In genomic region chr10:21741976-21742745, GRCm38 (mm10) we compare ENCODE assay signal across 18 mouse cellular contexts.
DNase-seq lines count a peak whose midpoint lies in the region; ATAC-seq lines count a peak whose summit lies in the region.
"Had no signal": no experiment of that assay in that cellular context is flagged by ENCODE, and none has a peak within 500 bp of the region (broad histone marks: within the 10 kb centered on the region; RNA-seq: fewer than 3 reads in every experiment).

No protein-coding gene starts in this region.

- DNase-seq in midbrain, embryonic 14.5 days: peak; percentile 65
- DNase-seq in midbrain, embryonic 10.5 days (ENCODE audit: low spot score): no peak
- DNase-seq in MN1 (ENCODE audit: low spot score): peak; percentile 59
- peak; percentile 24 for DNase-seq in gastrocnemius, postnatal 14 days
- DNase-seq in skeletal muscle tissue, adult 2 months (ENCODE audit: low read depth, low spot score): peak; percentile 80
- DNase-seq in ovary, postnatal 14 days (ENCODE audit: low spot score): no peak
- DNase-seq in embryo, embryonic 10 days (ENCODE audit: low spot score): no peak
- DNase-seq: cerebellum, adult 9-11 months; liver, embryonic 13.5 days; lung, embryonic 14.5 days; lung, postnatal 36 days; thymus, postnatal 25 days had no signal

- peaks cover 3% of the 10 kb centered on the region; the same call in 1 of the 2 replicates for H3K4me1 ChIP-seq in midbrain, embryonic 14.5 days (ENCODE audit: control insufficient read depth, insufficient read depth, low read length)
- peaks cover 6% of the 10 kb centered on the region; the same call in 1 of the 2 replicates for H3K4me1 ChIP-seq in midbrain, embryonic 10.5 days
- H3K4me1 ChIP-seq: liver, embryonic 13.5 days had no signal

- no peaks in the 10 kb centered on the region for H3K36me3 ChIP-seq in midbrain, embryonic 14.5 days (ENCODE audit: control insufficient read depth, insufficient read depth, low read length)
- H3K36me3 ChIP-seq in midbrain, embryonic 10.5 days: no peaks in the 10 kb centered on the region
- H3K36me3 ChIP-seq: forebrain, embryonic 15.5 days; hindbrain, embryonic 13.5 days; kidney, embryonic 15.5 days; limb, embryonic 13.5 days; liver, embryonic 13.5 days had no signal

- no peaks in the 10 kb centered on the region for H3K9me3 ChIP-seq in midbrain, embryonic 14.5 days (ENCODE audit: control insufficient read depth, low read length)
- no peaks in the 10 kb centered on the region for H3K9me3 ChIP-seq in midbrain, embryonic 10.5 days (replicated peaks)
- H3K9me3 ChIP-seq: forebrain, embryonic 15.5 days; hindbrain, embryonic 13.5 days; kidney, embryonic 15.5 days; limb, embryonic 13.5 days; liver, embryonic 13.5 days had no signal

- no peak overlapping the region for H3K9ac ChIP-seq in midbrain, embryonic 14.5 days (replicated peaks; ENCODE audit: low read length)
- H3K9ac ChIP-seq: forebrain, embryonic 15.5 days; hindbrain, embryonic 13.5 days; kidney, embryonic 15.5 days; limb, embryonic 13.5 days; liver, embryonic 13.5 days; lung, embryonic 14.5 days had no signal

- H3K4me2 ChIP-seq in midbrain, embryonic 14.5 days (ENCODE audit: low read length): no peak overlapping the region
- H3K4me2 ChIP-seq: forebrain, embryonic 15.5 days; heart, embryonic 11.5 days; hindbrain, embryonic 13.5 days; kidney, embryonic 15.5 days; limb, embryonic 13.5 days; liver, embryonic 13.5 days; lung, embryonic 14.5 days had no signal

- no peak overlapping the region for H3K4me3 ChIP-seq in midbrain, embryonic 14.5 days (replicated peaks; ENCODE audit: low read depth, low read length)
- H3K4me3 ChIP-seq in midbrain, embryonic 10.5 days: no peak overlapping the region
- H3K4me3 ChIP-seq: forebrain, embryonic 15.5 days; hindbrain, embryonic 13.5 days; kidney, embryonic 15.5 days; limb, embryonic 13.5 days; liver, embryonic 13.5 days; myocyte had no signal

- H3K27me3 ChIP-seq in midbrain, embryonic 14.5 days (ENCODE audit: control insufficient read depth, insufficient read depth, low read length): no peaks in the 10 kb centered on the region
- no peaks in the 10 kb centered on the region for H3K27me3 ChIP-seq in midbrain, embryonic 10.5 days (ENCODE audit: low read depth, poor library complexity, severe bottlenecking)
- H3K27me3 ChIP-seq: forebrain, embryonic 15.5 days; hindbrain, embryonic 13.5 days; kidney, embryonic 15.5 days; limb, embryonic 13.5 days had no signal

- H3K27ac ChIP-seq in midbrain, embryonic 14.5 days (replicated peaks; ENCODE audit: low read depth, low read length): peak overlapping the region; percentile 45; the same call in 1 of the 2 replicates
- H3K27ac ChIP-seq in midbrain, embryonic 10.5 days (replicated peaks): no peak overlapping the region
- H3K27ac ChIP-seq: forebrain, embryonic 15.5 days; hindbrain, embryonic 13.5 days; kidney, embryonic 15.5 days; limb, embryonic 13.5 days; liver, embryonic 13.5 days had no signal

- peak; percentile 72 for ATAC-seq in midbrain, embryonic 14.5 days (ENCODE audit: low FRiP score, low TSS enrichment)
- ATAC-seq: forebrain, embryonic 15.5 days had no signal

- intact Hi-C loops in gastrocnemius, postnatal 14 days (cut with DNase I; ENCODE audit: low total_unique reads): no loop called here

- 74% methylated on average over 23 of the region's 23 CpGs for WGBS in midbrain, embryonic 14.5 days
- WGBS in midbrain, embryonic 10.5 days: 87% methylated on average over 23 of the region's 23 CpGs

Comparison
In these comparisons a context has a peak if more than half of its experiments do, and no peak if none do; other contexts are left out.
1. DNase-seq: peak in midbrain, embryonic 14.5 days (single experiment), MN1 (single experiment), gastrocnemius, postnatal 14 days (single experiment) and skeletal muscle tissue, adult 2 months (single experiment); none in midbrain, embryonic 10.5 days (single experiment), ovary, postnatal 14 days (single experiment) and embryo, embryonic 10 days (single experiment).